Mouse (Mus musculus) limb, embryonic 13.5 days (tissue): ENCODE measurements around the gene Ndufb7. TPM values are rescaled to one million over a fixed set of nuclear protein-coding genes. Genes with fewer than 3 reads are reported as not detected.

Experiments used
- ATAC-seq: fragments of 200-750 bp; cut with Nextera tagmentation; 2 replicates; pipeline ENCODE4 v1.8.0; 2017; ENCODE audit warnings: low read depth, moderate number of reproducible peaks, moderate TSS enrichment; ENCODE audit not compliant: low FRiP score
- H3K27ac ChIP-seq: fragments of 300-500 bp; sonication (generic); 2 replicates; pipeline ENCODE4 v1.5.1; 2015; ENCODE audit warnings: inconsistent platforms, mild to moderate bottlenecking, moderate library complexity
- H3K27me3 ChIP-seq: fragments of 300-500 bp; sonication (generic); 2 replicates; pipeline ENCODE4 v1.6.1; 2015; ENCODE audit warnings: mild to moderate bottlenecking, inconsistent platforms
- H3K36me3 ChIP-seq: fragments of 300-500 bp; sonication (generic); 2 replicates; pipeline ENCODE4 v1.6.1; 2015; ENCODE audit warnings: inconsistent platforms, mild to moderate bottlenecking, moderate library complexity
- H3K4me1 ChIP-seq: fragments of 300-500 bp; sonication (generic); 2 replicates; pipeline ENCODE4 v1.6.1; 2015; ENCODE audit warnings: inconsistent platforms
- H3K4me2 ChIP-seq: fragments of 300-500 bp; sonication (generic); replicated peaks from 2 replicates; pipeline ENCODE4 v1.6.1; 2015; ENCODE audit warnings: inconsistent platforms, mild to moderate bottlenecking, moderate library complexity
- H3K4me3 ChIP-seq: fragments of 300-500 bp; sonication (generic); 2 replicates; pipeline ENCODE4 v1.5.1; 2015; ENCODE audit warnings: moderate library complexity, mild to moderate bottlenecking, inconsistent platforms
- H3K9ac ChIP-seq: fragments of 300-500 bp; sonication (generic); 2 replicates; pipeline ENCODE4 v1.6.1; 2015; ENCODE audit warnings: mild to moderate bottlenecking, inconsistent platforms
- H3K9me3 ChIP-seq: fragments of 300-500 bp; sonication (generic); 2 replicates; pipeline ENCODE4 v1.6.1; 2016; ENCODE audit warnings: inconsistent platforms
- WGBS: fragments of 180-500 bp; shearing (Covaris S2); methylation state at CpG from one replicate; pipeline ENCODE4 v1.1.7; 2015; 5-methylcytosine and 5-hydroxymethylcytosine counted together
- polyA plus RNA-seq: library from polyadenylated mRNA; unstranded; fragments of >200 nt; fragmentation: Nextera tagmentation; extraction: Ambion mirVana; gene quantifications from 2 replicates; pipeline ENCODE4 v1.2.1, GENCODE M21; 2015

Ndufb7 gene
- polyA plus RNA-seq, 1 experiment from 2014 or later: 282 TPM

GRCm38 (mm10) chr8:83616625-83617024, 50.2 kb downstream of the Ndufb7 start:
- Histone ChIP-seq H3K4me3 (no peak overlapping the region), H3K9me3 (no peaks in the 10 kb centered on the region), H3K36me3 (peaks cover 27% of the 10 kb centered on the region), H3K9ac (no peak overlapping the region), H3K4me2 (no peak overlapping the region), H3K4me1 (0 out of 2 replicates have a peak, but pooled peaks cover 3% of the 10 kb centered on the region), H3K27me3 (no peaks in the 10 kb centered on the region), H3K27ac (no peak overlapping the region)
- no peak for ATAC-seq

GRCm38 (mm10) chr8:83617111-83617510, 50.6 kb downstream of the Ndufb7 start:
- no peak for ATAC-seq
- Histone ChIP-seq H3K4me1 (peaks cover 6% of the 10 kb centered on the region; the same call in 1 of the 2 replicates), H3K27ac (no peak overlapping the region), H3K36me3 (peaks cover 22% of the 10 kb centered on the region), H3K4me2 (no peak overlapping the region), H3K9ac (no peak overlapping the region), H3K4me3 (no peak overlapping the region), H3K27me3 (no peaks in the 10 kb centered on the region), H3K9me3 (no peaks in the 10 kb centered on the region)
- 92% methylated on average over 2 of the region's 2 CpGs for WGBS

- no peak overlapping the region for H3K27ac ChIP-seq
- peaks cover 8% of the 10 kb centered on the region; the same call in 1 of the 2 replicates for H3K4me1 ChIP-seq
- H3K9ac ChIP-seq: no peak overlapping the region
- H3K27me3 ChIP-seq: no peaks in the 10 kb centered on the region
- no peak overlapping the region for H3K4me2 ChIP-seq
- H3K4me3 ChIP-seq: no peak overlapping the region
- H3K36me3 ChIP-seq: peaks cover 8% of the 10 kb centered on the region
- no peak for ATAC-seq
- 91% methylated on average over 2 of the region's 2 CpGs for WGBS
- no peaks in the 10 kb centered on the region for H3K9me3 ChIP-seq
Observed at GRCm38 (mm10) chr8:83618566-83618965, 52.1 kb downstream of the Ndufb7 start.

- Histone ChIP-seq H3K4me3 (no peak overlapping the region), H3K36me3 (no peaks in the 10 kb centered on the region), H3K27me3 (no peaks in the 10 kb centered on the region), H3K9ac (no peak overlapping the region), H3K4me2 (no peak overlapping the region), H3K27ac (peak overlapping the region; percentile 52; the same call in 1 of the 2 replicates), H3K4me1 (peaks cover 8% of the 10 kb centered on the region; the same call in 1 of the 2 replicates), H3K9me3 (no peaks in the 10 kb centered on the region)
- WGBS: 81% methylated on average over 9 of the region's 9 CpGs
- ATAC-seq: peak; percentile 24; the same call in 1 of the 2 replicates
Observed at GRCm38 (mm10) chr8:83619568-83620285, 53.3 kb downstream of the Ndufb7 start.

Other genes with a start within 250 kb of the Ndufb7 start
- gene Elmod2, start 234.2 kb upstream of the Ndufb7 start, polyA plus RNA-seq: 21.9 and 22.9 TPM in 2 replicates
- gene Mgat4d, start 218.2 kb upstream of the Ndufb7 start, polyA plus RNA-seq: not detected in 2 replicates
- 1.5 and 1.7 TPM in 2 replicates for gene Clgn, start 176.8 kb upstream of the Ndufb7 start, polyA plus RNA-seq
- 121 and 135 TPM in 2 replicates for gene Scoc, start 108.3 kb upstream of the Ndufb7 start, polyA plus RNA-seq
- not detected in 2 replicates for gene Olfr370, start 30.9 kb upstream of the Ndufb7 start, polyA plus RNA-seq
- gene Tecr, start 41.3 kb downstream of the Ndufb7 start, polyA plus RNA-seq: 578 and 605 TPM in 2 replicates
- gene Dnajb1, start 41.5 kb downstream of the Ndufb7 start, polyA plus RNA-seq: 67.0 and 72.5 TPM in 2 replicates
- gene Gipc1, start 86.0 kb downstream of the Ndufb7 start, polyA plus RNA-seq: 163 and 167 TPM in 2 replicates
- 0.89 and 1.2 TPM in 2 replicates for gene Ptger1, start 100.0 kb downstream of the Ndufb7 start, polyA plus RNA-seq
- 28.7 and 29.8 TPM in 2 replicates for gene Pkn1, start 132.5 kb downstream of the Ndufb7 start, polyA plus RNA-seq
- 138 and 143 TPM in 2 replicates for gene Ddx39, start 148.5 kb downstream of the Ndufb7 start, polyA plus RNA-seq
- gene Adgre5, start 174.7 kb downstream of the Ndufb7 start, polyA plus RNA-seq: 35.8 and 39.8 TPM in 2 replicates